Mouse (Mus musculus) G1E-ER4 (cell line): ENCODE data around the gene Olfr1353. TPM values are rescaled to one million over a fixed set of nuclear protein-coding genes. Genes with fewer than 3 reads are reported as not detected.
"Not testable (repeated sequence)": the region's sequence is repeated elsewhere in the genome, so short reads cannot be mapped to it uniquely, and the experiment has no call there.

Source experiments
- GATA1 ChIP-seq: IDR thresholded peaks from one replicate; pipeline ENCODE4 v1.8.0; 2012; ENCODE audit warnings: low read length, inconsistent platforms
- polyA plus RNA-seq: library from polyadenylated mRNA; stranded (reverse); fragments of >175 nt; gene quantifications from 2 replicates; pipeline ENCODE4 v1.2.3, GENCODE M21; 2012

The Olfr1353 gene
- polyA plus RNA-seq = not detected in 2 replicates

- TF ChIP-seq GATA1 = not testable (repeated sequence)
Measured at GRCm38 (mm10) chr10:78963009-78963408, at the start of gene Olfr1353. Gene Olfr1353 (plus strand): TSS chr10:78963309.

DNA sequence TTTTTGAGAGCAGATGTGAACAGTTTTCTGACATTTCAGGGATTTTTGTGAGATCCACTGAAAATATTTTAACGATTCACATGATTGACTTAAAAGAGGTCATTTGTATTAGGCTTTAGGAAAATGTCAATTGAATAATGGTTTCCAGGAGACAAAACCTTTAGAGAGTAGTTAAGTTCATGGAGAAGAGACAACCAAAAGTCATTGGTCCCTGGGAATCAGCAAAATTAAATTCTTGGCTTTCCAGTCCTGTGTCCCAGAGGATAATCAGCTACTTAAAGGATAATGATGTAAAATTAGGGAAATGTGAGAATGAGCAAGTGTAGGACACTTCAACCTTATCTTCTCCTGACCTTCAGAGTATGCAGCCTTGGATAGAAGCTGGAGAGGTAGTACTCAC lies 12.8 kb upstream of the Olfr1353 start, which contains the start of gene Olfr8:
Olfr8 (plus strand) TSS at position 301 of the 400 bp plus-strand sequence.
- TF ChIP-seq GATA1 = not testable (repeated sequence)

DNA sequence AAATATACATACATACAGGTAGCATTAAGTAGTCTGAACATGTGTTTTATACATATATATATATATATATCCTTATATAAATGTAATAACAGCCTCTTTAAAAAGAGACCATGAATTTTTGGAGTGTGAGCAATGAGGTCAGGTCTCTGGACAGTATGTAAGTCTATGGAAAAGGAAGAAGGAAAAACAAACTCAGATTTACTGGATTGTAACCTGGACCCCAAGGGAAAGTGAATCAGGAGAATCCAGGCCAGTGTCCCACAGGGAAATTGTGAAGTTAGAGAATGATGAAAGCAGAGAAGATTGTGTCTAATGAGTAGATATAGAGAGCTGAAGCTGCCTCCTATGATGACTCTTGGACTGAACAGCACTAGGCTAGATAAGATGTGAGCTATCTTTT lies 17.6 kb downstream of the Olfr1353 start, which contains the start of gene Olfr1352:
Olfr1352 (plus strand) TSS at position 301 of the 400 bp plus-strand sequence.
- no peak for TF ChIP-seq GATA1

GRCm38 (mm10) chr10:79012172-79012571 lies 49.1 kb downstream of the Olfr1353 start, which contains the start of gene Olfr1351:
Gene Olfr1351 (plus strand): TSS chr10:79012472.
- no peak for TF ChIP-seq GATA1

Other genes with a start within 250 kb of the Olfr1353 start
- gene Casp14, start 245.0 kb upstream of the Olfr1353 start, polyA plus RNA-seq = not detected in 2 replicates
- gene Ccdc105, start 210.2 kb upstream of the Olfr1353 start, polyA plus RNA-seq = not detected in 2 replicates
- gene Slc1a6, start 182.8 kb upstream of the Olfr1353 start, polyA plus RNA-seq = not detected in 2 replicates
- gene Olfr1356, start 111.1 kb upstream of the Olfr1353 start, polyA plus RNA-seq = not detected in 2 replicates
- gene Olfr1355, start 87.8 kb upstream of the Olfr1353 start, polyA plus RNA-seq = not detected in 2 replicates
- gene Olfr1354, start 50.1 kb upstream of the Olfr1353 start, polyA plus RNA-seq = not detected in 2 replicates
- gene Olfr8, start 12.7 kb upstream of the Olfr1353 start, polyA plus RNA-seq = not detected in 2 replicates
- not detected in 2 replicates for gene Olfr1352, start 17.7 kb downstream of the Olfr1353 start, polyA plus RNA-seq
- gene Olfr1351, start 49.2 kb downstream of the Olfr1353 start, polyA plus RNA-seq = not detected in 2 replicates
- gene Olfr57, start 65.4 kb downstream of the Olfr1353 start, polyA plus RNA-seq = not detected in 2 replicates
- 0.44 and 0.50 TPM in 2 replicates for gene 2610008E11Rik, start 134.3 kb downstream of the Olfr1353 start, polyA plus RNA-seq
- not detected in 2 replicates for gene Vmn2r80, start 185.5 kb downstream of the Olfr1353 start, polyA plus RNA-seq